ENCODE assay signal across 8 mouse cellular contexts in the genomic region with DNA sequence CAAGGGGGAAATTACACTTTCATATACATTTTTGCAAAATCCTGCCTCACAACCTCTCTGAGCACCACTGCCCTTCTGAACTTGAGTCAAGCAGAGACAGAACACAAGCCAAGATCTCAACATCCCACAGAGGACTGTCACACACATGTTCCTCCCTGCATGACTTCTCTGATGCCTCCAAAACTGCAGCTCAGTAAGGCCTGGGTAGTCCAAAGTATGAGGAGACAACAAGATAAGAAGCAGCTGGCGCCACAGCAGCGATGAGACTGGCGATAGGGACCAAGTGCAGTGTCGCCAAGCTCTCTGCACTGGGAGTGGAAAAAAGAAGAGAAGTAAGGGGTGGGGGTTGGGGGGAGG. TPM values are rescaled to one million over a fixed set of nuclear protein-coding genes. Genes with fewer than 3 reads are reported as not detected.
DNase-seq lines count a peak whose midpoint lies in the region; ATAC-seq and TF ChIP-seq lines count a peak whose summit lies in the region.

No protein-coding gene starts in this region.

- no peak for DNase-seq in heart, embryonic 10.5 days (ENCODE audit: low spot score)
- DNase-seq in heart, adult 8-10 months (ENCODE audit: low spot score) = no peak
- DNase-seq in intestine, embryonic 14.5 days (ENCODE audit: low spot score) = no peak
- DNase-seq in adrenal gland, postnatal 10 days = no peak

- no peaks in the 10 kb centered on the region for H3K27me3 ChIP-seq in heart, embryonic 10.5 days (ENCODE audit: insufficient read depth, poor library complexity, severe bottlenecking)
- no peaks in the 10 kb centered on the region for H3K27me3 ChIP-seq in intestine, embryonic 14.5 days (replicated peaks; ENCODE audit: control insufficient read depth, insufficient read depth, low read length)
- no peaks in the 10 kb centered on the region for H3K27me3 ChIP-seq in lung, embryonic 16.5 days (ENCODE audit: control insufficient read depth, insufficient read depth, low read depth, low read length)
- H3K27me3 ChIP-seq in small intestine, adult 2 months (ENCODE audit: control insufficient read depth, insufficient read depth, low read length) = no peaks in the 10 kb centered on the region

- peak overlapping the region; percentile 89 for H3K27ac ChIP-seq in heart, embryonic 10.5 days
- H3K27ac ChIP-seq in cortical plate, adult 2 months (ENCODE audit: insufficient read depth, low read length) = no peak overlapping the region
- H3K27ac ChIP-seq in intestine, embryonic 14.5 days (ENCODE audit: low read depth) = peak overlapping the region; percentile 80; the same call in 1 of the 2 replicates
- H3K27ac ChIP-seq in lung, embryonic 16.5 days (ENCODE audit: low read length) = peak overlapping the region; percentile 89
- no peak overlapping the region for H3K27ac ChIP-seq in small intestine, adult 2 months (ENCODE audit: insufficient read depth, low read depth, low read length)

- H3K4me2 ChIP-seq in intestine, embryonic 14.5 days (ENCODE audit: low read length) = peak overlapping the region; percentile 78
- H3K4me2 ChIP-seq in lung, embryonic 16.5 days (ENCODE audit: low read depth, low read length) = peak overlapping the region; percentile 88

- H3K4me1 ChIP-seq in heart, embryonic 10.5 days = peaks cover 31% of the 10 kb centered on the region
- H3K4me1 ChIP-seq in cortical plate, adult 2 months (ENCODE audit: control insufficient read depth, insufficient read depth, low read length) = peaks cover 2% of the 10 kb centered on the region; the same call in 1 of the 2 replicates
- H3K4me1 ChIP-seq in intestine, embryonic 14.5 days (replicated peaks; ENCODE audit: control insufficient read depth, insufficient read depth, low read length) = peaks cover 19% of the 10 kb centered on the region; the same call in 1 of the 2 replicates
- H3K4me1 ChIP-seq in lung, embryonic 16.5 days (replicated peaks; ENCODE audit: control insufficient read depth, insufficient read depth, low read length) = peaks cover 7% of the 10 kb centered on the region
- H3K4me1 ChIP-seq in small intestine, adult 2 months (ENCODE audit: control insufficient read depth, insufficient read depth, insufficient read length, low read length) = peaks cover 10% of the 10 kb centered on the region; the same call in 1 of the 2 replicates

- H3K9ac ChIP-seq in intestine, embryonic 14.5 days (ENCODE audit: low read length) = peak overlapping the region; percentile 64
- peak overlapping the region; percentile 80 for H3K9ac ChIP-seq in lung, embryonic 16.5 days (ENCODE audit: low read length)

- no peaks in the 10 kb centered on the region for H3K9me3 ChIP-seq in heart, embryonic 10.5 days
- no peaks in the 10 kb centered on the region for H3K9me3 ChIP-seq in intestine, embryonic 14.5 days (ENCODE audit: control insufficient read depth, low read length)
- no peaks in the 10 kb centered on the region for H3K9me3 ChIP-seq in lung, embryonic 16.5 days (ENCODE audit: control insufficient read depth, low read length)

- TF ChIP-seq POLR2A in cortical plate, adult 2 months (IDR thresholded peaks at IDR 0.05; ENCODE audit: extremely low read depth, insufficient read depth, low read length) = no peak
- TF ChIP-seq POLR2A in small intestine, adult 2 months (IDR thresholded peaks at IDR 0.05; ENCODE audit: low read depth, low read length) = no peak

- H3K36me3 ChIP-seq in heart, embryonic 10.5 days = peaks cover 9% of the 10 kb centered on the region
- H3K36me3 ChIP-seq in intestine, embryonic 14.5 days (ENCODE audit: control insufficient read depth, insufficient read depth, low read length) = no peaks in the 10 kb centered on the region
- H3K36me3 ChIP-seq in lung, embryonic 16.5 days (ENCODE audit: control insufficient read depth, insufficient read depth, low read length) = no peaks in the 10 kb centered on the region; the same call in 1 of the 2 replicates
- H3K36me3 ChIP-seq in small intestine, adult 2 months (ENCODE audit: control insufficient read depth, insufficient read depth, low read length) = no peaks in the 10 kb centered on the region

- 0% methylated on average over 4 of the region's 4 CpGs for WGBS in heart, embryonic 10.5 days
- WGBS in intestine, embryonic 14.5 days = 3% methylated on average over 4 of the region's 4 CpGs
- WGBS in lung, embryonic 16.5 days = 0% methylated on average over 4 of the region's 4 CpGs
- 2% methylated on average over 4 of the region's 4 CpGs for WGBS in small intestine, adult 2 months

- H3K4me3 ChIP-seq in heart, embryonic 10.5 days = peak overlapping the region; percentile 83
- H3K4me3 ChIP-seq in cortical plate, adult 2 months (ENCODE audit: insufficient read depth, low read length) = peak overlapping the region; percentile 53
- peak overlapping the region; percentile 67 for H3K4me3 ChIP-seq in intestine, embryonic 14.5 days (ENCODE audit: low read depth, low read length)
- H3K4me3 ChIP-seq in lung, embryonic 16.5 days (ENCODE audit: low read length) = peak overlapping the region; percentile 80
- peak overlapping the region; percentile 85 for H3K4me3 ChIP-seq in small intestine, adult 2 months (ENCODE audit: low read depth, low read length)

- peak; percentile 2 for ATAC-seq in CD4-positive, CD25-positive, alpha-beta regulatory T cell, adult 4 months
- ATAC-seq in intestine, embryonic 14.5 days (replicated peaks; ENCODE audit: low FRiP score, low TSS enrichment, low read depth) = peak; percentile 24; the same call in 1 of the 2 replicates
- ATAC-seq in lung, embryonic 16.5 days (ENCODE audit: low read depth) = peak; percentile 68

- TF ChIP-seq CTCF in cortical plate, adult 2 months (IDR thresholded peaks at IDR 0.05; ENCODE audit: extremely low read depth, insufficient read depth, low read length) = no peak
- no peak for TF ChIP-seq CTCF in small intestine, adult 2 months (IDR thresholded peaks at IDR 0.05; ENCODE audit: extremely low read depth, insufficient read length, insufficient replicate concordance, low read depth, low read length)

RNA-seq across cellular contexts. Expression of a gene that starts 0.6 kb away (rescaled TPM):
- 0.58 and 0.95 TPM in 2 replicates for polyA plus RNA-seq in heart, embryonic 10.5 days (2016; fragmentation: Nextera tagmentation; extraction: Ambion mirVana)
- under 1 TPM; 0.33 to 0.87 (median 0.44) TPM for total RNA-seq in heart, adult 8-10 months (2022)
- polyA plus RNA-seq in CD4-positive, CD25-positive, alpha-beta regulatory T cell, adult 4 months (2017; shearing (Covaris generic)) = 10 to 100 TPM; 13.6 to 27.9 TPM
- 7.5 and 8.0 TPM in 2 replicates for polyA plus RNA-seq in cortical plate, adult 2 months (2012; rRNA removed)
- polyA plus RNA-seq in intestine, embryonic 14.5 days (2014; fragmentation: Nextera tagmentation; extraction: Ambion mirVana) = 1.3 and 1.5 TPM in 2 replicates
- polyA plus RNA-seq in lung, embryonic 16.5 days (2015; fragmentation: Nextera tagmentation; extraction: Ambion mirVana) = 0.99 and 1.1 TPM in 2 replicates
- 0.42 and 1.3 TPM in 2 replicates for polyA plus RNA-seq in small intestine, adult 2 months (2012; rRNA removed)
- total RNA-seq in adrenal gland, postnatal 10 days (2021) = 1 to 10 TPM; 1.6 to 2.0 TPM

RNA-seq across cellular contexts. Expression of a gene that starts 40.1 kb away (rescaled TPM):
- polyA plus RNA-seq in heart, embryonic 10.5 days (2016; fragmentation: Nextera tagmentation; extraction: Ambion mirVana) = 10.3 and 10.4 TPM in 2 replicates
- total RNA-seq in heart, adult 8-10 months (2022) = 1 to 10 TPM; 3.9 to 5.3 (median 5.2) TPM
- 10 to 100 TPM; 24.5 to 30.9 TPM for polyA plus RNA-seq in CD4-positive, CD25-positive, alpha-beta regulatory T cell, adult 4 months (2017; shearing (Covaris generic))
- 7.9 and 8.3 TPM in 2 replicates for polyA plus RNA-seq in cortical plate, adult 2 months (2012; rRNA removed)
- polyA plus RNA-seq in intestine, embryonic 14.5 days (2014; fragmentation: Nextera tagmentation; extraction: Ambion mirVana) = 8.3 and 10.6 TPM in 2 replicates
- polyA plus RNA-seq in lung, embryonic 16.5 days (2015; fragmentation: Nextera tagmentation; extraction: Ambion mirVana) = 9.8 and 11.0 TPM in 2 replicates
- polyA plus RNA-seq in small intestine, adult 2 months (2012; rRNA removed) = 0.20 and 0.25 TPM in 2 replicates
- total RNA-seq in adrenal gland, postnatal 10 days (2021) = 1 to 10 TPM; 7.4 to 8.1 TPM

RNA-seq across cellular contexts. Expression of a gene that starts 55.8 kb away (rescaled TPM):
- polyA plus RNA-seq in heart, embryonic 10.5 days (2016; fragmentation: Nextera tagmentation; extraction: Ambion mirVana) = 1.7 and 3.1 TPM in 2 replicates
- total RNA-seq in heart, adult 8-10 months (2022) = 1 to 10 TPM; 1.9 to 2.3 (median 2.1) TPM
- 10 to 100 TPM; 33.2 to 39.6 TPM for polyA plus RNA-seq in CD4-positive, CD25-positive, alpha-beta regulatory T cell, adult 4 months (2017; shearing (Covaris generic))
- polyA plus RNA-seq in cortical plate, adult 2 months (2012; rRNA removed) = 5.1 and 5.4 TPM in 2 replicates
- polyA plus RNA-seq in intestine, embryonic 14.5 days (2014; fragmentation: Nextera tagmentation; extraction: Ambion mirVana) = 8.9 and 10.8 TPM in 2 replicates
- 10.4 and 11.0 TPM in 2 replicates for polyA plus RNA-seq in lung, embryonic 16.5 days (2015; fragmentation: Nextera tagmentation; extraction: Ambion mirVana)
- polyA plus RNA-seq in small intestine, adult 2 months (2012; rRNA removed) = 38.6 and 53.2 TPM in 2 replicates
- total RNA-seq in adrenal gland, postnatal 10 days (2021) = 1 to 10 TPM; 8.0 to 8.9 TPM

Comparison
In these comparisons a context has a peak if more than half of its experiments do, and no peak if none do; other contexts are left out.
1. H3K27ac ChIP-seq: peak in heart, embryonic 10.5 days (single experiment), intestine, embryonic 14.5 days (single experiment) and lung, embryonic 16.5 days (single experiment); none in cortical plate, adult 2 months (single experiment) and small intestine, adult 2 months (single experiment).
2. ATAC-seq: peak in every context shown above with its lines; median percentile 68 in lung, embryonic 16.5 days; 24 in intestine, embryonic 14.5 days; 2 in CD4-positive, CD25-positive, alpha-beta regulatory T cell, adult 4 months.
3. Peak in every context shown above with its lines, with median percentiles within 50 percentile points of each other: H3K4me3 ChIP-seq.